Mouse (Mus musculus): ENCODE results near the gene Stard3nl. TPM values are rescaled to one million over a fixed set of nuclear protein-coding genes. Genes with fewer than 3 reads are reported as not detected.
A peak's percentile ranks its signal among the peaks of the same experiment; 100 is the strongest.

Stard3nl gene
- total RNA-seq (2015) (24.9 and 37.3 TPM in 2 replicates), total RNA-seq (2017) (20.0 and 25.9 TPM in 2 replicates)

- ATAC-seq (replicated peaks; ENCODE audit: poor library complexity) = peak; percentile 99
Measured at GRCm38 (mm10) chr13:19395688-19396354, at the start of gene Stard3nl. Stard3nl (minus strand) TSS chr13:19395795.

GRCm38 (mm10) chr13:19438040-19438439 is 42.4 kb upstream of the Stard3nl start:
- ATAC-seq (replicated peaks; ENCODE audit: poor library complexity) = peak; percentile 44; the same call in 1 of the 2 replicates

- ATAC-seq (replicated peaks; ENCODE audit: poor library complexity) = no peak
Measured at GRCm38 (mm10) chr13:19429812-19430370, 34.3 kb upstream of the Stard3nl start.

- no peak for ATAC-seq (replicated peaks; ENCODE audit: poor library complexity)
Measured at GRCm38 (mm10) chr13:19428076-19428475, 32.5 kb upstream of the Stard3nl start.

GRCm38 (mm10) chr13:19424563-19424962 is 29.0 kb upstream of the Stard3nl start:
- ATAC-seq (replicated peaks; ENCODE audit: poor library complexity) = no peak

GRCm38 (mm10) chr13:19422521-19422920 is 26.9 kb upstream of the Stard3nl start:
- ATAC-seq (replicated peaks; ENCODE audit: poor library complexity) = no peak

GRCm38 (mm10) chr13:19417885-19418521 is 22.4 kb upstream of the Stard3nl start:
- peak; percentile 76 for ATAC-seq (replicated peaks; ENCODE audit: poor library complexity)

GRCm38 (mm10) chr13:19415894-19416531 is 20.4 kb upstream of the Stard3nl start:
- ATAC-seq (replicated peaks; ENCODE audit: poor library complexity) = peak; percentile 85

- ATAC-seq (replicated peaks; ENCODE audit: poor library complexity) = no peak
Measured at GRCm38 (mm10) chr13:19415337-19415736, 19.7 kb upstream of the Stard3nl start.

GRCm38 (mm10) chr13:19412334-19412939 is 16.8 kb upstream of the Stard3nl start:
- no peak for ATAC-seq (replicated peaks; ENCODE audit: poor library complexity)

- ATAC-seq (replicated peaks; ENCODE audit: poor library complexity) = no peak
Measured at GRCm38 (mm10) chr13:19411886-19412285, 16.3 kb upstream of the Stard3nl start.

- no peak for ATAC-seq (replicated peaks; ENCODE audit: poor library complexity)
Measured at GRCm38 (mm10) chr13:19410694-19411093, 15.1 kb upstream of the Stard3nl start.

- ATAC-seq (replicated peaks; ENCODE audit: poor library complexity) = no peak
Measured at GRCm38 (mm10) chr13:19407953-19408352, 12.4 kb upstream of the Stard3nl start.

- no peak for ATAC-seq (replicated peaks; ENCODE audit: poor library complexity)
Measured at GRCm38 (mm10) chr13:19404623-19405022, 9.0 kb upstream of the Stard3nl start.

GRCm38 (mm10) chr13:19394798-19395687 is 552 bp downstream of the Stard3nl start:
- ATAC-seq (replicated peaks; ENCODE audit: poor library complexity) = peak; percentile 14

- ATAC-seq (replicated peaks; ENCODE audit: poor library complexity) = peak; percentile 22; the same call in 1 of the 2 replicates
Measured at GRCm38 (mm10) chr13:19394171-19394570, 1.4 kb downstream of the Stard3nl start.

GRCm38 (mm10) chr13:19393731-19394130 is 1.9 kb downstream of the Stard3nl start:
- no peak for ATAC-seq (replicated peaks; ENCODE audit: poor library complexity)

GRCm38 (mm10) chr13:19391608-19392007 is 4.0 kb downstream of the Stard3nl start:
- ATAC-seq (replicated peaks; ENCODE audit: poor library complexity) = no peak

GRCm38 (mm10) chr13:19390296-19390695 is 5.3 kb downstream of the Stard3nl start:
- no peak for ATAC-seq (replicated peaks; ENCODE audit: poor library complexity)

- ATAC-seq (replicated peaks; ENCODE audit: poor library complexity) = no peak
Measured at GRCm38 (mm10) chr13:19389896-19390295, 5.7 kb downstream of the Stard3nl start.
